Mouse (Mus musculus) lung, adult 2 months (tissue): ENCODE results near the gene Greb1. TPM values are rescaled to one million over a fixed set of nuclear protein-coding genes. Genes with fewer than 3 reads are reported as not detected.

Source experiments
- DNase-seq: peaks from one replicate; pipeline ENCODE4 v3.0.0; 2022
- H3K4me1 ChIP-seq: fragments of 200-500 bp; 2 replicates; pipeline ENCODE4 v1.6.1; 2011; ENCODE audit warnings: low read length; ENCODE audit not compliant: control insufficient read depth, insufficient read depth
- H3K4me3 ChIP-seq: fragments of 200-500 bp; replicated peaks from 2 replicates; pipeline ENCODE3; 2011; ENCODE audit warnings: low read depth, mild to moderate bottlenecking, control low read depth, low read length; ENCODE audit errors: extremely low read depth
- CTCF ChIP-seq: fragments of 200-500 bp; IDR thresholded peaks from 2 replicates; pipeline ENCODE4 v1.5.1; 2011; ENCODE audit warnings: mild to moderate bottlenecking, low read length, control low read depth; ENCODE audit not compliant: insufficient read depth
- POLR2A ChIP-seq: fragments of 200-500 bp; IDR thresholded peaks from 2 replicates; pipeline ENCODE4 v1.6.1; 2011; ENCODE audit warnings: low read depth, mild to moderate bottlenecking, control low read depth, low read length, borderline replicate concordance; ENCODE audit errors: extremely low read depth
- WGBS: fragments of 180-500 bp; shearing (Covaris S2); methylation state at CpG from one replicate; pipeline ENCODE4 v1.1.7; 2018; 5-methylcytosine and 5-hydroxymethylcytosine counted together
- polyA plus RNA-seq: library from polyadenylated mRNA; depleted of rRNA; stranded (reverse); fragments of >200 nt; gene quantifications from 2 replicates; pipeline ENCODE4 v1.2.3, GENCODE M21; 2012

The Greb1 gene
- polyA plus RNA-seq, 1 experiment, result 0.64 TPM

DNA sequence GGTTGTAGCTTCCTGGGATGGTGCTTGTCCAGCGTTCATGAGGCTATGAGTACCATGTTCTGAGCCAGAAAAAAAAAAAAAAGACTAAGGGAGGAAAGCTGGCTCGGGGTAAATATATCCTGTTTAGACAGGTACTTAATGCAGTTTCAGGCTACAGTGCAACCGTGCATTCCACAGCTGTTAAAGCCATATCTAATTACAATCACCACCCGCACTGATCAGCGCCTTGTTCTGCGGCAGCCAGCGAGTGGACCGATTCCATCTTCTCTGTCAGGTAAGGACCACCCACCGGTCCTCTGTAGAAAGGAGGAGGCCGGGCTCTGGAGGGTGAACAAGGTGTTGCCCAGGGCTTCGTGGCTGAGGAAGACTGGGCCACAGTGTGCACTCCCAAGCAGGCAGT is 34.0 kb upstream of the Greb1 start:
- no peak overlapping the region for H3K4me3 ChIP-seq
- peaks cover 7% of the 10 kb centered on the region; the same call in 1 of the 2 replicates for H3K4me1 ChIP-seq
- DNase-seq, result no peak
- 62% methylated on average over 11 of the region's 11 CpGs for WGBS
- TF ChIP-seq CTCF (no peak), POLR2A (no peak)

DNA sequence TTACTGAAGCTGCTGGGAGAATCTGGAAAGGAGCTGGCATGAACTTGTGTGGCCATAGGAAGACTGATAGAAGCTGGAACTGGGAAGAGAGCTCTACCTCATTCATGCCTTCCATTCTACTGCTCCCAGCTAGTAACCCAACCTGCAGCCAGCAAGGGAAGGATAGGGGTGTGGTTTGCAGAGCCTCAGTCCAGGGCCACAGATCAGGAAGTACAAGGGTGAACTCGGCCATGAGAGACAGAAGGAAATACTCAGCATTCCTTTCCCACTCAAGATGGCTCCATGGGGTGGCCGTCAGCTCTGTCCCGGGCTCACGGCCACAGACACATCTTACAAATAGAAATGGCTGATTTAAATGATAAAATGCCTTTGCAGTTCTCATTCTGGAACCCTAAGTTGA is 30.4 kb upstream of the Greb1 start:
- Histone ChIP-seq H3K4me3 (no peak overlapping the region), H3K4me1 (peaks cover 9% of the 10 kb centered on the region; the same call in 1 of the 2 replicates)
- TF ChIP-seq CTCF (no peak), POLR2A (no peak)
- WGBS, result 28% methylated on average over 4 of the region's 4 CpGs
- no peak for DNase-seq

DNA sequence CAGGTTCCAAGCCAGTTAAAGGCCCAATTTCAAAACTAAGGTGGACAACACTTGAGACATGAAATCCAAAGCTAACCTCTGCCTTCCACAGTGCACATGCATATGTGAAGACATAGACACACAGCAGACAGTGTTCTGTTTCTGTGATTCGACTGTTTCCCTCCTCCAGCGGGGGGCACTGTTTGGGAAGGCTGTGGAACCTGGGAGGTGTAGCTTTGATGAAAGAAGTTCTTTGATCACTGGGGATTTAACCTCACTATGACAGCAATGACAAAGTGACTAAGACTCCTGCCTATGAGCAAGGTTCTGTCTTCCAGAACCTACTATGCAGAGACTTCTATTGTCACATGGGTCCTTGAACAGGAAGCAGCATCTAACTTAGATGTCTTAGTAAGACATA is 29.1 kb upstream of the Greb1 start:
- WGBS, result 82% methylated on average over 2 of the region's 2 CpGs
- Histone ChIP-seq H3K4me1 (peaks cover 5% of the 10 kb centered on the region; the same call in 1 of the 2 replicates), H3K4me3 (no peak overlapping the region)
- no peak for TF ChIP-seq POLR2A
- peak; percentile 55 for TF ChIP-seq CTCF
- DNase-seq, result no peak

DNA sequence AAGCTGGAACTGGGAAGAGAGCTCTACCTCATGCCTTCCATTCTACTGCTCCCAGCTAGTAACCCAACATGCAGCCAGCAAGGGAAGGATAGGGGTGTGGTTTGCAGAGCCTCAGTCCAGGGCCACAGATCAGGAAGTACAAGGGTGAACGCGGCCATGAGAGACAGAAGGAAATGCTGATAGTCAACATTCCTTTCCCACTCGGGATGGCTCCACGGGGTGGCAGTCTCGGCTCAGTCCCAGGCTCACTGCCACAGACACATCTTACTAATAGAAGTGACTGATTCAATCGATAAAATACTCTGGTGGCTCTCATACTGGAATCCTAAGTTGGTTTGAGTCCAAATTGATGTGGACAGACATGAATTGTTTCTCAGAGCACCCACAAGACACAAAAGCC is 27.8 kb upstream of the Greb1 start:
- Histone ChIP-seq H3K4me1 (peaks cover 5% of the 10 kb centered on the region; the same call in 1 of the 2 replicates), H3K4me3 (no peak overlapping the region)
- 6% methylated on average over 6 of the region's 6 CpGs for WGBS
- TF ChIP-seq POLR2A (no peak), CTCF (peak; percentile 78)
- DNase-seq, result peak; percentile 62

DNA sequence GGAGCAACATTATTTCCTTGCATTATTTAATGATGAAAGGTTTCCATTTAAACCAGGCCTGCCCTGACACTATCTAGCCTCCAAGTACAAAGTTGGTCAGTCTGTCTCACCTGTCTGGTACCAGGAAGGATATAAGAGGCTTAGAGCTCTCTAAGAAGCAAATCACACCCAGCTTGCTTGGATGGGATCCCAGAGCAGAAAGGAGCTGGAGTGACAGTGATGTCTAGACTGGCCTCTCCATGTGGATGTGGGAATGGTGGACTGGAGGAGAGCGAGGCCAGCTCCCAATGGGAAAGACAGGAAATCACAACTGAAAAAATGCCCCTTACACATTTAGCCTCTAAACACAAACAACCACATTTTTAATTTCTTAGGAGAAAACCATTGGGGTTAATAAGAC is 23.0 kb upstream of the Greb1 start:
- WGBS, result 72% methylated on average over 1 of the region's 1 CpGs
- no peak for DNase-seq
- TF ChIP-seq CTCF (no peak), POLR2A (no peak)
- peaks cover under 1% of the 10 kb centered on the region; the same call in 1 of the 2 replicates for H3K4me1 ChIP-seq
- H3K4me3 ChIP-seq, result no peak overlapping the region

DNA sequence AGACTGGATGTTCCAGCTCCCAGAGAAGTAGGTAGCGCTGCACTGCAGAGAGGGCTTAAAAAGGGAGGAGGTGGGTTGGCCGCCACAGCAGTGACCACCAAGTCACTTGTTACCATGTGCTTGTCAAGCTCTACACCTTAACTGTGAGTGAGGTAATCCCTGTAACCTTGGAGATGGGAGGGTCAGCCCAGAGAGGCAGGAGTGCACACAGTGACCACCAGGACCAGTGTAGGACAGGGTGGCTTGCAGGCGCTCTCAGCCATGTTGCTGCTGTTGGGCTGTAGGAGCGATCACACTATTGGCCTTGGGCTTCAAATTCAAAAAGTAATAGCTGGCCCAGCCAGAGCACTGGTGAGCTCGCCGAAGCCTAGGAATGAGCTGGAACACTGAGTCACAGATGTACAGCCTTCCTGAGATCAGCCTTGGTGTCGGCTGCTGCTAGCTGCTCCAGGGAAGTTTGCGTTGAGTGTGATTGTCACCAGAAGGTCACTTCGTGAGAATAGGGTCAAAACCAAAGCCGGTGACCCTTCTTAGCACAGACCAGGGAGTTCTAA is 21.6 kb upstream of the Greb1 start:
- Histone ChIP-seq H3K4me1 (no peaks in the 10 kb centered on the region), H3K4me3 (no peak overlapping the region)
- no peak for TF ChIP-seq POLR2A
- TF ChIP-seq CTCF, result no peak
- no peak for DNase-seq
- whole genome bisulfite sequencing, result 97% methylated on average over 10 of the region's 10 CpGs

DNA sequence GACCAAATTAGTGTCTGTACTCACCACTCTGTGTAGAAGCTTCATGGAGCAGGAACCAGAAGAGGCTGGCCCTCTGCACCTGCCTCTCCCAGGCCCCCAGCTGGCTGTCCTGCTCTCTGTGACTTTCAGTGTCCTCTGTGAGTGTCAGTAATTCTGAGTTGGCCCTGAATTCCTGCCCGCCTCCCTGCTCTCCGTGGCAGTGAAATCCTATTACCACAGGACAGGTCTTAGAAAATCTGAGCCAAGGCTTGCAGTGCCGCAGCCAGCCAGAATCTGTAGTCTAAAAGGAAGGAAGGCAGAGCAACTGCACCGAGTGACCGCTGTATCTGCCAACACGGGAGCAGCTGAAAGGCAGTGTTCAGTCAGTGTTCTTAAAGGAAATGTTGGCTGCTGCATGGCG is 20.1 kb upstream of the Greb1 start:
- H3K4me1 ChIP-seq, result no peaks in the 10 kb centered on the region
- no peak for TF ChIP-seq POLR2A
- TF ChIP-seq CTCF, result no peak
- no peak for DNase-seq
- no peak overlapping the region for H3K4me3 ChIP-seq
- WGBS, result 59% methylated on average over 7 of the region's 7 CpGs

DNA sequence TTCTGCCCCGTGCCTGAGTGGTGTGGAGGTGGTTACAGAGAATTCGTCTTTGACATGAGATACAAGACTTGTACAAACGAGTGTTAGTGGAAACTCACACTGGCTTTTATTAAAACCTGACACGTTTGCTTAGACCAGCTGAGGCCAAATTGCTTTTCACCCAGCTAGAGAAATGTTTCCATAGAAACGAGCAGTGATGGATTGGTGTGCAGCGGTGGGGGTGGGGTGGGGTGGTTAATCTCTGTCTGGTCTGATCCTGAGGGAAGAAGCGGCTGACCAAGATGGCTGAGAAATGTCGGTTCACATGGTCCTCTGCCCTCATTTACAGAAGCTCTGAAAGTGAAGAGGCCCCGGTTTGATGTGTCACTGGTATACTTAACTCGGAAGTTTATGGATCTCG is 17.8 kb upstream of the Greb1 start:
- whole genome bisulfite sequencing, result 65% methylated on average over 11 of the region's 11 CpGs
- Histone ChIP-seq H3K4me1 (no peaks in the 10 kb centered on the region), H3K4me3 (no peak overlapping the region)
- DNase-seq, result no peak
- TF ChIP-seq CTCF (no peak), POLR2A (no peak)

DNA sequence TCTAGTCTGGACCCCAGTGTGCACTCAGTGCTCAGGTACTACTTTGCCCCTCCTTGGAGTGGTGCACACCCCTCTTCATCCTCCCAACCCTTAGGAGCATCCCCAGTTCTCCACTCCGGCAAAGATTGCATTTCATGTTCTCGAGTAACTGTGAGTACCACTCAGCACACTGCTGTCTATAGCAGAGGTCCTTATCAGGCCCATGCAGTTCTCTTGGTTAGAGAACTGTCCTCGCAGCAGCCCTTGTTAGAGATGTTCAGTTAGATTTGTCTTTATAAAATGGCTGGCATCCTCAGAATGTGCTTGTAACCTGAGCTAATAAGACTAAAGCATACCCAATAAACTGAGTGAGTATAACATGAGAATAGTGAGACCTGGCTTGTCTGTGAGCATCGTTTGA is 16.5 kb upstream of the Greb1 start:
- Histone ChIP-seq H3K4me3 (no peak overlapping the region), H3K4me1 (no peaks in the 10 kb centered on the region)
- WGBS, result 91% methylated on average over 4 of the region's 4 CpGs
- DNase-seq, result no peak
- no peak for TF ChIP-seq CTCF
- TF ChIP-seq POLR2A, result no peak

DNA sequence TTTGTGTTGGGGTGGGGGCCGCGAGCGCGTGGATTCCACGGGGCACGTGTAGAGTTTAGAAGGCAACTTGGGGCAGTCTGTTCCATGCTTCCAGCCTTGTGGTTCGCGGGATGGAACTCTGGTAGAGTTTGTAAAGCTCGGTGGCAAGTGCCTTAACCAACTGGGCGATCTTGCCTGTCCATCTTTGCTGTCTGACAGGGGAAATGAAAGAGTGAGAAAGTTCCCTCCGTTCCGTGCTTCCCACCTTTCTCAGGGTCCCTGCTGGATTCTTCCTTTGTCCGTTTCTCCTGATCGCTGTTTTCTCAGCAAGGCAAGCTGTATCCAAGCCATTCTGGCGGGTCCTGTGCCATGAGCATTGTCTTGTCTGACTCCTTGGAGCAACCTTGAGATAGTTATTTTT is 10.8 kb upstream of the Greb1 start:
- WGBS, result 2% methylated on average over 15 of the region's 15 CpGs
- H3K4me3 ChIP-seq, result peak overlapping the region; percentile 72
- TF ChIP-seq CTCF, result no peak

More for the DNA sequence above, 10.8 kb upstream of the Greb1 start:
- DNase-seq, result no peak
- 0 out of 2 replicates have a peak, but pooled peaks cover 6% of the 10 kb centered on the region for H3K4me1 ChIP-seq
